Mouse (Mus musculus): ENCODE results near the gene Map4k4. TPM values are rescaled to one million over a fixed set of nuclear protein-coding genes. Genes with fewer than 3 reads are reported as not detected.

The Map4k4 gene
- total RNA-seq, 2 experiments from 2014 or later: 155 to 174 TPM

- intact Hi-C loops (cut with DNase I): loop anchor here (5.0 kb wide), 2 partner anchors 218 to 293 kb away; no protein-coding TSS in a partner anchor
Observed at GRCm38 (mm10) chr1:39980314-39981290, 79.9 kb downstream of the Map4k4 start.

GRCm38 (mm10) chr1:39981970-39982369 is 81.3 kb downstream of the Map4k4 start:
- no peak for DNase-seq (ENCODE audit: low spot score)
- intact Hi-C loops (cut with DNase I): loop anchor here (5.0 kb wide), 2 partner anchors 220 to 295 kb away; no protein-coding TSS in a partner anchor

More at GRCm38 (mm10) chr1:39980314-39981290, 79.9 kb downstream of the Map4k4 start:
- DNase-seq (ENCODE audit: low spot score): no peak

GRCm38 (mm10) chr1:39982727-39983487 is 82.2 kb downstream of the Map4k4 start:
- DNase-seq (ENCODE audit: low spot score): no peak
- intact Hi-C loops (cut with DNase I): loop anchor here (5.0 kb wide), 2 partner anchors 221 to 296 kb away; no protein-coding TSS in a partner anchor

- intact Hi-C loops (cut with DNase I): loop anchor here (5.0 kb wide), 2 partner anchors 222 to 297 kb away; no protein-coding TSS in a partner anchor
- no peak for DNase-seq (ENCODE audit: low spot score)
Observed at GRCm38 (mm10) chr1:39984331-39984730, 83.6 kb downstream of the Map4k4 start.

- no peak for DNase-seq (ENCODE audit: low spot score)
- intact Hi-C loops (cut with DNase I): no loop called here
Observed at GRCm38 (mm10) chr1:39986820-39987219, 86.1 kb downstream of the Map4k4 start.

GRCm38 (mm10) chr1:39988841-39989240 is 88.1 kb downstream of the Map4k4 start:
- intact Hi-C loops (cut with DNase I): loop anchor here (2.0 kb wide), 1 partner anchor 378 kb away; no protein-coding TSS in a partner anchor
- DNase-seq (ENCODE audit: low spot score): no peak

GRCm38 (mm10) chr1:39990041-39990440 is 89.3 kb downstream of the Map4k4 start:
- intact Hi-C loops (cut with DNase I): no loop called here
- no peak for DNase-seq (ENCODE audit: low spot score)

- DNase-seq (ENCODE audit: low spot score): no peak
- intact Hi-C loops (cut with DNase I): no loop called here
Observed at GRCm38 (mm10) chr1:39993921-39994320, 93.2 kb downstream of the Map4k4 start.

GRCm38 (mm10) chr1:39995593-39995992 is 94.9 kb downstream of the Map4k4 start:
- intact Hi-C loops (cut with DNase I): loop anchor here (5.0 kb wide), 1 partner anchor 308 kb away; no protein-coding TSS in a partner anchor
- DNase-seq (ENCODE audit: low spot score): no peak

GRCm38 (mm10) chr1:40000476-40000875 is 99.8 kb downstream of the Map4k4 start:
- intact Hi-C loops (cut with DNase I): loop anchor here (2.0 to 10.0 kb wide), 2 partner anchors 376 to 544 kb away; no protein-coding TSS in a partner anchor

GRCm38 (mm10) chr1:40000899-40001298 is 100.2 kb downstream of the Map4k4 start:
- DNase-seq (ENCODE audit: low spot score): no peak
- intact Hi-C loops (cut with DNase I): loop anchor here (2.0 to 10.0 kb wide), 2 partner anchors 376 to 544 kb away; no protein-coding TSS in a partner anchor

More at GRCm38 (mm10) chr1:40000476-40000875, 99.8 kb downstream of the Map4k4 start:
- no peak for DNase-seq (ENCODE audit: low spot score)

- no peak for DNase-seq (ENCODE audit: low spot score)
- intact Hi-C loops (cut with DNase I): loop anchor here (10.0 kb wide), 1 partner anchor 543 kb away; no protein-coding TSS in a partner anchor
Observed at GRCm38 (mm10) chr1:40002129-40002727, 101.5 kb downstream of the Map4k4 start.

- intact Hi-C loops (cut with DNase I): loop anchor here (10.0 kb wide), 1 partner anchor 539 kb away; no protein-coding TSS in a partner anchor
- DNase-seq (ENCODE audit: low spot score): no peak
Observed at GRCm38 (mm10) chr1:40006043-40006651, 105.4 kb downstream of the Map4k4 start.

- DNase-seq (ENCODE audit: low spot score): no peak
- intact Hi-C loops (cut with DNase I): loop anchor here (10.0 kb wide), 1 partner anchor 537 kb away; no protein-coding TSS in a partner anchor
Observed at GRCm38 (mm10) chr1:40007962-40008471, 107.3 kb downstream of the Map4k4 start.

GRCm38 (mm10) chr1:40012696-40013095 is 112.0 kb downstream of the Map4k4 start:
- DNase-seq (ENCODE audit: low spot score): no peak
- intact Hi-C loops (cut with DNase I): no loop called here

- no peak for DNase-seq (ENCODE audit: low spot score)
- intact Hi-C loops (cut with DNase I): no loop called here
Observed at GRCm38 (mm10) chr1:40015066-40015678, 114.5 kb downstream of the Map4k4 start.

GRCm38 (mm10) chr1:40021617-40022016 is 120.9 kb downstream of the Map4k4 start:
- DNase-seq (ENCODE audit: low spot score): no peak
- intact Hi-C loops (cut with DNase I): no loop called here

- DNase-seq (ENCODE audit: low spot score): no peak
Observed at GRCm38 (mm10) chr1:40022472-40023135, 121.9 kb downstream of the Map4k4 start.

More at GRCm38 (mm10) chr1:40022472-40023135, 121.9 kb downstream of the Map4k4 start:
- intact Hi-C loops (cut with DNase I): no loop called here
